Mouse (Mus musculus): ENCODE measurements at regions not wholly inside any gene's neighbourhood (a gene's known extent, or its start where the extent isn't known, plus 50 kb on each side); places are given as distances from the start of the nearest gene placed in this dataset.
A peak's percentile ranks its signal among the peaks of the same experiment; 100 is the strongest.
"Not testable (repeated sequence)": the region's sequence is repeated elsewhere in the genome, so short reads cannot be mapped to it uniquely, and the experiment has no call there.

- not testable (repeated sequence) for DNase-seq (ENCODE audit: low spot score in 2 of 2)
These were observed 223.6 kb upstream of the Car8 start for GRCm38 (mm10) chr4:8462414-8462813.

- DNase-seq (ENCODE audit: low spot score in 2 of 2): no peak
These were observed 215.5 kb upstream of the Car8 start for GRCm38 (mm10) chr4:8454346-8454745.

- peak; percentile 14 for DNase-seq (ENCODE audit: low spot score in 2 of 2)
These were observed 193.6 kb upstream of the Car8 start for GRCm38 (mm10) chr4:8432393-8432792.

- no peak for DNase-seq (ENCODE audit: low spot score in 2 of 2)
These were observed 192.1 kb upstream of the Car8 start for GRCm38 (mm10) chr4:8431032-8431332.

GRCm38 (mm10) chr4:8430269-8431031 lies 191.6 kb upstream of the Car8 start:
- no peak for DNase-seq (ENCODE audit: low spot score in 2 of 2)

- DNase-seq (ENCODE audit: low spot score in 2 of 2): no peak
These were observed 190.9 kb upstream of the Car8 start for GRCm38 (mm10) chr4:8429771-8430170.

GRCm38 (mm10) chr4:8428629-8429523 lies 190.0 kb upstream of the Car8 start:
- DNase-seq (ENCODE audit: low spot score in 2 of 2): no peak

- DNase-seq (ENCODE audit: low spot score in 2 of 2): no peak
These were observed 189.0 kb upstream of the Car8 start for GRCm38 (mm10) chr4:8427812-8428211.

- no peak for DNase-seq (ENCODE audit: low spot score in 2 of 2)
These were observed 184.7 kb upstream of the Car8 start for GRCm38 (mm10) chr4:8423392-8424045.

- DNase-seq (ENCODE audit: low spot score in 2 of 2): no peak
These were observed 182.4 kb upstream of the Car8 start for GRCm38 (mm10) chr4:8421285-8421684.

GRCm38 (mm10) chr4:8418374-8419031 lies 179.7 kb upstream of the Car8 start:
- no peak for DNase-seq (ENCODE audit: low spot score in 2 of 2)

GRCm38 (mm10) chr4:8417821-8418220 lies 179.0 kb upstream of the Car8 start:
- DNase-seq (ENCODE audit: low spot score in 2 of 2): no peak

- DNase-seq (ENCODE audit: low spot score in 2 of 2): no peak
These were observed 174.5 kb upstream of the Car8 start for GRCm38 (mm10) chr4:8413307-8413706.

GRCm38 (mm10) chr4:8400069-8400468 lies 161.2 kb upstream of the Car8 start:
- no peak for DNase-seq (ENCODE audit: low spot score in 2 of 2)

GRCm38 (mm10) chr4:8399430-8399829 lies 160.6 kb upstream of the Car8 start:
- no peak for DNase-seq (ENCODE audit: low spot score in 2 of 2)

- DNase-seq (ENCODE audit: low spot score in 2 of 2): no peak
These were observed 160.1 kb upstream of the Car8 start for GRCm38 (mm10) chr4:8398969-8399368.

GRCm38 (mm10) chr4:8383162-8383561 lies 144.3 kb upstream of the Car8 start:
- DNase-seq (ENCODE audit: low spot score in 2 of 2): no peak

- no peak for DNase-seq (ENCODE audit: low spot score in 2 of 2)
These were observed 143.2 kb upstream of the Car8 start for GRCm38 (mm10) chr4:8382125-8382417.

GRCm38 (mm10) chr4:8381408-8382124 lies 142.7 kb upstream of the Car8 start:
- DNase-seq (ENCODE audit: low spot score in 2 of 2): no peak

- DNase-seq (ENCODE audit: low spot score in 2 of 2): peak; percentile 10 to 18
These were observed 142.0 kb upstream of the Car8 start for GRCm38 (mm10) chr4:8380711-8381338.
